Mouse (Mus musculus) megakaryocyte, embryonic 14.5 days (primary cell): ENCODE measurements at regions not wholly inside any gene's neighbourhood (a gene's known extent, or its start where the extent isn't known, plus 50 kb on each side); places are given as distances from the start of the nearest gene placed in this dataset.

Source experiments
- FLI1 ChIP-seq: IDR thresholded peaks from 2 replicates; pipeline ENCODE4 v1.6.1; 2012; ENCODE audit warnings: low read length, inconsistent platforms, mixed read lengths
- GATA1 ChIP-seq: IDR thresholded peaks from 3 replicates; pipeline ENCODE4 v1.6.1; 2012; ENCODE audit warnings: mixed read lengths, low read length, inconsistent platforms, borderline replicate concordance

GRCm38 (mm10) chr15:62048981-62049380 lies 1126.2 kb upstream of the A1bg start:
- no peak for TF ChIP-seq GATA1
- no peak for TF ChIP-seq FLI1
